Mouse (Mus musculus) mouse embryonic stem cell (cell line): Measurements from ENCODE around the gene Hist1h3e.
"Not testable (repeated sequence)": the region's sequence is repeated elsewhere in the genome, so short reads cannot be mapped to it uniquely, and the experiment has no call there.

ENCODE experiments used
- in situ Hi-C, 2 experiments: fragments of 300-500 bp; cut with MboI; formaldehyde crosslinking; loops; 1 replicate in 1 of 2; 3 replicates in 1 of 2; pipeline ENCODE4 v1.14.3; 2019 to 2020; ENCODE audit warnings: low sequenced_read_pairs in 2 of 2, low pct_unique_long_range_greater_than_20kb in 1 of 2, mixed read lengths in 1 of 2; ENCODE audit not compliant: unreplicated experiment in 1 of 2

The Hist1h3e gene

GRCm38 (mm10) chr13:23561883-23562659 lies at the start of gene Hist1h3e:
Gene Hist1h3e, minus strand, starts transcription at chr13:23562369.
- in situ Hi-C loops = not testable (repeated sequence)

GRCm38 (mm10) chr13:23611638-23612037 lies 49.5 kb upstream of the Hist1h3e start:
- in situ Hi-C loops = loop anchor here in 1 of 2 experiments (25.0 kb wide), 1 partner anchor 299 kb away; no protein-coding TSS in a partner anchor

GRCm38 (mm10) chr13:23610393-23610792 lies 48.2 kb upstream of the Hist1h3e start:
- in situ Hi-C loops = loop anchor here in 1 of 2 experiments (25.0 kb wide), 1 partner anchor 298 kb away; no protein-coding TSS in a partner anchor

GRCm38 (mm10) chr13:23609844-23610243 lies 47.7 kb upstream of the Hist1h3e start:
- in situ Hi-C loops = loop anchor here in 1 of 2 experiments (25.0 kb wide), 1 partner anchor 298 kb away; no protein-coding TSS in a partner anchor

- in situ Hi-C loops = loop anchor here in 1 of 2 experiments (25.0 kb wide), 1 partner anchor 297 kb away; no protein-coding TSS in a partner anchor
Observed at GRCm38 (mm10) chr13:23609209-23609608, 47.0 kb upstream of the Hist1h3e start.

GRCm38 (mm10) chr13:23605052-23605451 lies 42.9 kb upstream of the Hist1h3e start:
- in situ Hi-C loops = loop anchor here in 1 of 2 experiments (25.0 kb wide), 1 partner anchor 293 kb away; no protein-coding TSS in a partner anchor

GRCm38 (mm10) chr13:23604452-23604851 lies 42.3 kb upstream of the Hist1h3e start:
- in situ Hi-C loops = loop anchor here in 1 of 2 experiments (25.0 kb wide), 1 partner anchor 292 kb away; no protein-coding TSS in a partner anchor

- in situ Hi-C loops = loop anchor here in 1 of 2 experiments (25.0 kb wide), 1 partner anchor 291 kb away; no protein-coding TSS in a partner anchor
Observed at GRCm38 (mm10) chr13:23603182-23603699, 41.1 kb upstream of the Hist1h3e start.

GRCm38 (mm10) chr13:23597957-23598356 lies 35.8 kb upstream of the Hist1h3e start:
- in situ Hi-C loops = loop anchor here (5.0 to 10.0 kb wide), 2 partner anchors 166 to 173 kb away; partner anchors contain the start of gene Abt1 (in 1 of the 2)

GRCm38 (mm10) chr13:23595622-23596372 lies 33.6 kb upstream of the Hist1h3e start:
- in situ Hi-C loops = loop anchor here (5.0 to 10.0 kb wide), 2 partner anchors 163 to 171 kb away; partner anchors contain the start of gene Abt1 (in 1 of the 2)

GRCm38 (mm10) chr13:23595185-23595584 lies 33.0 kb upstream of the Hist1h3e start:
- in situ Hi-C loops = loop anchor here (5.0 to 10.0 kb wide), 2 partner anchors 163 to 170 kb away; partner anchors contain the start of gene Abt1 (in 1 of the 2)

GRCm38 (mm10) chr13:23593051-23593770 lies 31.0 kb upstream of the Hist1h3e start:
- in situ Hi-C loops = loop anchor here in 1 of 2 experiments (10.0 kb wide), 1 partner anchor 168 kb away; the partner anchor contains the start of gene Abt1

GRCm38 (mm10) chr13:23592614-23593013 lies 30.4 kb upstream of the Hist1h3e start:
- in situ Hi-C loops = loop anchor here in 1 of 2 experiments (10.0 kb wide), 1 partner anchor 168 kb away; the partner anchor contains the start of gene Abt1

- in situ Hi-C loops = loop anchor here in 1 of 2 experiments (10.0 kb wide), 1 partner anchor 167 kb away; the partner anchor contains the start of gene Abt1
Observed at GRCm38 (mm10) chr13:23591886-23592285, 29.7 kb upstream of the Hist1h3e start.

GRCm38 (mm10) chr13:23591206-23591605 lies 29.0 kb upstream of the Hist1h3e start:
- in situ Hi-C loops = loop anchor here in 1 of 2 experiments (10.0 kb wide), 1 partner anchor 166 kb away; the partner anchor contains the start of gene Abt1

GRCm38 (mm10) chr13:23586940-23587225 lies 24.7 kb upstream of the Hist1h3e start:
- in situ Hi-C loops = no loop called here

- in situ Hi-C loops = no loop called here
Observed at GRCm38 (mm10) chr13:23586099-23586939, 24.1 kb upstream of the Hist1h3e start.
